7 mouse cellular contexts compared by ENCODE assay signal in the genomic region with DNA sequence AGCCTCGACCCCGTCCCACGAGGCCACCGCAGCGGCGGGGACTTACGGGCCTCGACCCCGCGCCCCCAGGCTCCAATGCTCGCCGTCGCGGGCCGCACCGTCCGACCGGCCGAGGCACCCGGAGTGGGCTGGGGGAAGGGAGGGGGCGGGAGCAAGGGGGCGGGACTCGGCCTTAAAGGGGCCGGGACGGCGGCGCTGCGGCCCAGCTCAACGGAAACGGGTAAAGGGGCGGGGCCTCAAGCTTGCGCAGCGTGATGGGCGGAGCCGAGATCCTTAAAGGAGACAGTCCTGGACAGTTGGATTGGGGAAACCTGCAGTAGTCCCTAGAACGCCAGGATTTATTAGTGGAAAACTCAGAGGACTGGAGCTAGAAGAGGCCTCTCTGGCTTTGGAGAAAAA. TPM values are rescaled to one million over a fixed set of nuclear protein-coding genes. Genes with fewer than 3 reads are reported as not detected.
DNase-seq lines count a peak whose midpoint lies in the region; ATAC-seq lines count a peak whose summit lies in the region.

A gene (minus strand): TSS at position 141 of the 399 bp plus-strand sequence.

- no peaks in the 10 kb centered on the region for H3K4me1 ChIP-seq in intestine, embryonic 16.5 days (ENCODE audit: control insufficient read depth, insufficient read depth, low read length)
- H3K4me1 ChIP-seq in midbrain, embryonic 11.5 days (ENCODE audit: control insufficient read depth, insufficient read depth, low read length): no peaks in the 10 kb centered on the region; the same call in 1 of the 2 replicates

- peak within 1 kb of the TSS; percentile 86 for H3K4me3 ChIP-seq in intestine, embryonic 16.5 days (ENCODE audit: low read length)
- H3K4me3 ChIP-seq in midbrain, embryonic 11.5 days (ENCODE audit: low read depth, low read length): peak within 1 kb of the TSS; percentile 88

- peak within 1 kb of the TSS; percentile 82 for H3K4me2 ChIP-seq in intestine, embryonic 16.5 days (ENCODE audit: low read depth, low read length)
- H3K4me2 ChIP-seq in midbrain, embryonic 11.5 days: peak within 1 kb of the TSS; percentile 67

- DNase-seq in adrenal gland, adult 2 months: peak; percentile 98
- peak; percentile 85 for DNase-seq in embryo, embryonic 11.5 days (ENCODE audit: low read depth, low spot score)
- DNase-seq in gastrocnemius, postnatal 4 days (ENCODE audit: low spot score in 2 of 2): peak; percentile 90 to 97
- peak; percentile 93 to 94 for DNase-seq in left cerebral cortex, postnatal 36 days (ENCODE audit: low spot score in 2 of 2)
- peak; percentile 99 for DNase-seq in midbrain, embryonic 11.5 days (ENCODE audit: low spot score, missing footprints)
- DNase-seq in skeletal muscle tissue, adult 2 months (ENCODE audit: low read depth, low spot score): peak; percentile 91

- intact Hi-C loops in left cerebral cortex, postnatal 36 days (cut with DNase I): loop anchor here (1.0 to 5.0 kb wide), 2 partner anchors 34 to 47 kb away; a partner anchor contains a TSS

- H3K36me3 ChIP-seq in intestine, embryonic 16.5 days (ENCODE audit: control insufficient read depth, insufficient read depth, low read length): no peaks in the 10 kb centered on the region
- H3K36me3 ChIP-seq in midbrain, embryonic 11.5 days (ENCODE audit: control insufficient read depth, insufficient read depth, low read length): no peaks in the 10 kb centered on the region

- H3K9me3 ChIP-seq in intestine, embryonic 16.5 days (ENCODE audit: control insufficient read depth, low read length): no peaks in the 10 kb centered on the region
- no peaks in the 10 kb centered on the region for H3K9me3 ChIP-seq in midbrain, embryonic 11.5 days (ENCODE audit: control insufficient read depth, low read length)

- H3K27ac ChIP-seq in intestine, embryonic 16.5 days (ENCODE audit: low read length): peak within 1 kb of the TSS; percentile 84
- H3K27ac ChIP-seq in midbrain, embryonic 11.5 days (ENCODE audit: low read depth, low read length): peak within 1 kb of the TSS; percentile 35

- ATAC-seq in intestine, embryonic 16.5 days: peak; percentile 93
- ATAC-seq in midbrain, embryonic 11.5 days (ENCODE audit: low FRiP score): peak; percentile 96

- no peaks in the 10 kb centered on the region for H3K27me3 ChIP-seq in intestine, embryonic 16.5 days (replicated peaks; ENCODE audit: control insufficient read depth, insufficient read depth, low read length)
- no peaks in the 10 kb centered on the region for H3K27me3 ChIP-seq in midbrain, embryonic 11.5 days (ENCODE audit: control insufficient read depth, insufficient read depth, low read length)

- WGBS in intestine, embryonic 16.5 days: 0% methylated on average over 14 of the region's 36 CpGs
- 1% methylated on average over 26 of the region's 36 CpGs for WGBS in midbrain, embryonic 11.5 days

- H3K9ac ChIP-seq in intestine, embryonic 16.5 days (ENCODE audit: low read depth, low read length): peak within 1 kb of the TSS; percentile 91
- peak within 1 kb of the TSS; percentile 81 for H3K9ac ChIP-seq in midbrain, embryonic 11.5 days (ENCODE audit: low read length)

RNA-seq across cellular contexts. Expression of the gene that starts here (rescaled TPM):
- total RNA-seq in adrenal gland, adult 2 months (2021): 10 to 100 TPM; 71.0 to 99.9 TPM
- polyA plus RNA-seq in adrenal gland, adult 2 months (2012; rRNA removed): 44.9 and 47.5 TPM in 2 replicates
- 10 to 100 TPM; 40.9 to 41.0 TPM for total RNA-seq in gastrocnemius, postnatal 4 days (2021)
- polyA plus RNA-seq in intestine, embryonic 16.5 days (2015; fragmentation: Nextera tagmentation; extraction: Ambion mirVana): 47.4 and 48.5 TPM in 2 replicates
- 10 to 100 TPM; 60.9 to 67.5 TPM for total RNA-seq in left cerebral cortex, postnatal 36 days (2021)
- polyA plus RNA-seq in midbrain, embryonic 11.5 days (2014; fragmentation: Nextera tagmentation; extraction: Ambion mirVana): 36.4 and 39.6 TPM in 2 replicates

Comparison
In these comparisons a context has a peak if more than half of its experiments do, and no peak if none do; other contexts are left out.
1. Peak in every context shown above with its lines: DNase-seq, ATAC-seq, H3K4me3 ChIP-seq and H3K27ac ChIP-seq.